Mouse (Mus musculus) hindlimb bud, embryonic 11.5 days (tissue): Measurements from ENCODE around the gene Cacna2d2.

Experiments used
- DNase-seq: peaks from one replicate; pipeline ENCODE4 v3.0.0-alpha.2; 2012; ENCODE audit warnings: low read depth, low spot score; ENCODE audit errors: extremely low spot score

Gene Cacna2d2

DNA sequence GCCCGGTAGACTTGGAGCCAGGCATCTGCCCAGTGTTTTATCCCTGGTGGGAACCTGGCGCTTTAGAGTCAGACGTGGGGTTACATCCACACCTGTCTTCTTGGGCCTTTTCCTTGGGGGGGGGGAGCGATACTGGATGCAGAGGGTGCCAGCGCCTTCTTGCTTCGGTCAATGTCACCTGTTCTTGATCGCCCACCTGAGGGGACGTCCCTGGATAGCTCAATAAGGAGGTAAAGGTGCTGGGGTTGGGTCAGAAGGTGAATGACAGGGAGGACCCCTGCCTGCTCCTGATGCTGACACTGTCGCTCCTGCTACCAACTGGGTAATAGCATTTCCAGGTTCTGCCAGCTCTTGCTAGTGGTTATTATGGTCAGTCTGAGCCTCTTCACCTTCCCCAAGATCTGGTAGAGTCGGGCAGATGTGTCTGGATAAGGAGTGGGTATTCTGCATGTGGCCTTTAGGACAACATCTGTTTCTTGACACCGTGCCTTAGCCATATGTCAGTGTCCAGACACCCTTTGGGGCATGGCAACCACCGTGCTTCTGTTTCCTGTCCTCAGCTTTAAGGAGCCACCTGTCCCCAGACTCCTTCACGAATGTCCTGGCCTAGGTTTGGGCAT is 1.4 kb downstream of the Cacna2d2 start:
- DNase-seq: no peak

DNA sequence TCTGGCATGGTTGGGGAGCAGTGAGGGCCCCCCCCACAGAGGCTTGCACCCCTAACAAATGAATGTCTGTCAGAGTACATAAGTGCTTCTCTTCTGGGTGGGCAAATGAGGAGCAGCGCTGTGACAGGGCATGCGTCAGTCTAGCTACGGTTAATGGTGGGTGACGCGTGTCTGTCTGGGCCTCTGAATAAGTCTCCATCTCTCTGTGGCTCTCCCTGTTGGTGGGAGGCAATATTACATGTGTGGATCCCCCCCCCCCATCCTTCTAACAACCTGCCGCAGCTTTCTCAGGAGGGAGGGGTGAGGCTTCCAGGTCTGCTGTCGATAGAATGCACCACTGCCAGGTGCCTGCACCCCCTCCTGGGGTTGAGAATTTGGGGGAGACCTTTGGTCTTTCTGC is 3.7 kb downstream of the Cacna2d2 start:
- DNase-seq: no peak

DNA sequence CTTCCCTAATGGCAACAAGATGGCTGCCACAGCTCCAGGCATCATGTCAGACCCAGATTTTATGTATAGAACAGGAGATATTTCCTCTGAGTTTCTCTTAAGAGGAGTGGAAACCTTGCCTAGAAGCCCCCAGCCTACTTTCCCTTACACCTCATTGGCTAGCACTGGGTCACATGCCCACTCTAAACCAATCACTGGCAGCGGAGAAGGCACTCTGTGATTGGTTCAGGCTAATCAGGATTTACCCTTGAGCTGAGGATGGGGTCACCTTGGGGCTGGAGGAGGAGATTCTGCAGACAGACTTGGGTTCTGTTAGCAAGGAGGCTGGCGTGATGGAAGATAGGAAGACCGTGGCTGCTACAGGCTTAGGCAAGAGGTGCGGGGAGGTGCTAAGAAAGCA is 10.0 kb downstream of the Cacna2d2 start:
- DNase-seq: no peak

DNA sequence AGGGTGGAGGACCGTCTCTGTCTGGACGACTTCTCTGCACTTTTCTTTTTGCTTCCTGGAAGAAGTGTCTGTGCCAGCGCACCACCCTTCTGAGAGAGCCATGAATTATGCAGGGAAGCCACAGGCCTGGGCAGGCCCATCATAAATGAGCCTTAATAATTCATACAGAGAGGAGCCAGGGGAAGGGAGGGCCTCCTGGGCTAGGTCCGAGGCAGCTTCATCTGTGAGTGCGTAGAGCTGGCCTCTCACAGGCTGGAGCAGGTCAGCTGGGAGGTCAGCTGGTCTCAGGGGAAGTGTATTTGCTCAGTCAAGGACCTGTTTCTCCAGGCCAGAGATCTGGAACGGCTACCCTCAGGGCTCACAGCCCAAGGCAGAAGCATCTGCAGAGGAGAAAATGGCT is 17.7 kb downstream of the Cacna2d2 start:
- no peak for DNase-seq

DNA sequence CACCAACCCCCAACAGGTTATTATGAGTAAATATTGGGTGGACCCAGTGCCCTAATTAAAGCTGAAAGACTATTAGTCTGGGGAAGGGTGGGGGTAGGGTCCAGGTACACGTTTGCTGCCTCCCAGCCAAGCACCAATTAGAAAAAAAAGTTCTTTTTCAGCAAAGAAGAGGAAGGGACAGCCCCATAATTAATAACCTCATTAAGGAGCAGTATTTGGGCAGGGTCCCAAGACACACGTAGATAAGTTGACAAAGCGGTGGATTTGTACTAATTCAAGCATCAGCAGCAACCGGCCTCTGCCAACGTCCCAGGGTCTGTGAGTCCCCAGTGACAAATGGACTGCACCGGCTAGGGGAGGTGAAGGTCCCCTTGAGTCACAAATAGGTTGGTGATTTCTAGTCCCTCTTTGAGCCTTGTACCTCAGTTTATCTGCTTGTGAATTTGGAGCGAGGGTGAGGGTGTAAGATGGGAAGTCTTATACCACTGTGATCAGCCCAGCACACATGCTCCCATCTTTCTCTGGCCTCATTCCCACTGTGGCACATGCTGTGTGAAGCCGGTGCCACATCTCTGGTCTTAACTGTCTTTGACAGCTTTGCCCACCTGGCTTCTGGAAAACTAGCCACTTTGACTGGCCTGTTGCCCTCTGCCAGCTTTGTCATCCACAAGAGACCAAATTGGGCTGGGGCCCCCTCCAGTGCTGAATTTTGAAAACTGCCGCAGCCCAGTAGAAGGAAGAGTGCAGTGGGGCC is 20.3 kb downstream of the Cacna2d2 start:
- no peak for DNase-seq

DNA sequence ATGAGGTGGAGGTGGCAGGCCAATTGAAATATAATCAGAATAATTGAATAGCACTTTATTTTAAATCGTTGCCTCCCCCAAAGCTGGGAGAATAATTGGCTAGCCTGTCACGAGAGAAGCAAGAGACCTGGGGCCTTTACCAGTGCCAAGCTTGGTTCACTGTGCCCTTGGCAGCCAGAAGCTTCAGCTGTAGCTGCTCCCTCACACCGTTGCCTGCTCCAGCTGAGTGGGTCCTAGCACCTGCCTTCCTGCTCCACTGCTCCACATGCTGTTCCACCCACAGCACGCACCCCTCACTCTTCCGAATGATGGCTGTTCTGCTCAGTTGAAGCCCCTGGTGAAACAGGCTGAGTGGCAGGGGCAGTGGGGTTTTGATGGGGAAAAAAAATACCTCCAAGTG is 21.5 kb downstream of the Cacna2d2 start:
- no peak for DNase-seq

DNA sequence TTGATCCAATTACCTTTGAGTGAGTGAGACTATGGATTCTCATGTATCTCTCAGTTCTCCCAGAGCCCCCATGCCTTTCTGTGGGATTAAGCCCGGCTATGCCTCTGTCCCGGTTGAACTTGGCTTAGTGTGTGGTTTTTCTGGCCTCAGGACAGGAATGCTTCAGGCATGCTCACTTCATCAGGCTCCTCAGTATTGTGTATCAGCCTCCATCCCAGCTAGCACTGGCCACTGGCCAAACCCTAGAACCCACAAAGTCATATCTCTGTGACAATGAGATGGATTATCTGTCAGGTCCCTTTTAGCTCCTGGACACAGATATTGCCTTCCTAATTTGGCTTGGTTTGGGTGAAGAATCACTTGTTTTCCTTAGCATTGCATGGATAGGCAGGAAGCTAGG is 23.5 kb downstream of the Cacna2d2 start:
- no peak for DNase-seq

DNA sequence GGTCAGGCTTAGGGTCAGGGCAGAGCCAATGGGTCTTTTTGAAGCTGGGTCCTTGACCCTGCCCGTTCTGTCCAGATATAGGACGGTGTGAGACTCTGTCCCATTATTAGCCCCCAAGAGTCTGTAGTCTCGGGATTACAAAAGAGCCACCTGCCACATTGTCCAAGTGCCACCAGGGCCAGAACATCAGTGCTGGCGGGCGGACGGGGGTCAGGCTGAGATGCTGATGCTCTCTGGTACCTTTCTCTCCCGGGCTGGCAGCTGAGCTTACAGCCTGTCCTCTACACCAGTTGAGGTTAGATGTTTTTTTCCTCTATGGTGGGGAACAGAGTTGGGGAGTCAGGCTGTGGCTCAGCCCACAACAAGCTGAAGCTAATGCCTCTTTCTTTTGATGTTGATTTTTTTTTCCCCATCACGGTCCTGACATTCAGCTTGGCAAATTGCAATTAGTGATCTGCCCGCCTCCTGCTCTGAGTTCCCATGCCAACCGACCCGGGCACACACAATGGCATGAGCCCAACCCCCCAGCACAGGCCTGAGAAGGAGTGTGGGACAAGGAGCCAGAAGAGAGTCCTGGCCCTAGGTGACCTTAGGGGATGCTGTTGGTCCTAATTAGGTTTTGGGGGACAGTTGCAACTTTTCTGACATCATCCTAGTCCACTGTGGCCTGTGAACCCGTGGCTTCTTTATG is 25.2 kb downstream of the Cacna2d2 start:
- no peak for DNase-seq

DNA sequence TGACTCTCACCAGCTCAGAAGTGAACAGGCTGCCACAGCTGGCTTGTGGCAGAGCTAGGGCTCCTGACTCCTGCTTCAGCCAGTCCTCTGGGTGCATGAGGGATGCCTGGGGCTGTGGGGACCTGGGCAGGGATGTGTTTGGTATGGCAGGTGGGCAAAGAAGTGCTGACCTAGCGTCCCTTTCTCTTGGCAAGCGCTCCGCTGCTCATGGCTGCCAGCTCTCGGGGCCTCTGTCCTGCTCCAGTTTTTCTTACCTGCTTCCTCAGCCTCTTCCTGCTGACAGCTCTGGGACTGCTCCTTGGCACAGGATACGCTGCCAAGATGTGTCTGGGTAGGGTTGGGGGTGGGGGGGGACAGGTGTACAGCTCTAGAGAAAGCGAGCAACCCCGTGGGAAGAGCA is 28.5 kb downstream of the Cacna2d2 start:
- no peak for DNase-seq

DNA sequence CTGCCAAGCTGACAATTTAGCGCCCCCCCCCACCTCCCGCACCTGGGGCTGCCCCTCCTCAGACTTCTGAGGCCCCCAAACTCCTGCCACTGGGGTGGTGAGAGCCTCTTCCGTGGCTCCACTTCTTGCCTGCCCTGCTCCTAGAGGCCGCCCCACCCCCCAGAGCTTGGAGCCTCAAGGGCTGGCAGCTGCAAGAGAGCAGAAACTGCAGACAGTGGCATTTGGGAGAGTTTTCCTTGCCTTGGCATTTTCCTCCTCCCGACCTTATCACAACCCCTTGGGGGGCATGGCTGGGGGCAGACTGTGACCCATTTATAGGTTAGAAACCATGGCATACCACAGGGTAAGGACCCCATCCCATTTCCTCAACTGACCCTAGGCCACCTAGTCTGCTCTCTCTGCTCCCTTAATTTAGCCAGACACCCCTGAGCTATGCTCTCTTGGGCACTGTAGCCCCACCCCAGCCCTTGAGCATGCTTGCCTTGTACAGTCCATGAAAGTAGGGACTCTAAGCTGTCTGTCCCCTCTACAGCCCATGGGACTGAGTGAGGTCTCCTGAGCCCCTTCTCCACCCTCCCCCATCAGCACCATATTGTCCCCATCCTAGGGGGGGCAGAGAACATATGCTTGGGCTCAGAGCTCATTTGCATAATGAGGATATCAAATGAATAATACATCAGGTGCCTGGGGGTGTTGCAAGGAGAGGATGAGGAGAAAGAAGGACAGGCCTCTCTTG is 29.2 kb downstream of the Cacna2d2 start:
- DNase-seq: no peak

DNA sequence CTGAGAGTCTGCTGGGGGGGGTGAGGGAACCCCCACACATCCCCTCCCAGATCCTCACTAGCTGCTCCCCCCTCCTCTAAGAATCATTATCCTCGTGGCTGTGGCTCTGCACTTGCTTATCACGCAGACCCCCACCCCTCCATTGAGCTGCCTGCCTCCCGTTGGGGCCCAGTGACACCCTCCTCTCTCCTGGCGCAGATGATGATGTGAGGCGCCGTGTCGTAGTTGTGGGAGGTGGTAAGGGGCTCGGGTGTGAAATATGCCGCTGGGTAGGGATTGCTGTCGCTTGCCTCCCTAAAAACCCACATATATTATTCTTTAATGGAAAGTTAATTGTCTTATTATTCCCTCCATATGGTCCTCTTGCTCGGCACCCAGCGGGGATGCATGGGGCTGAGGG is 31.0 kb downstream of the Cacna2d2 start:
- no peak for DNase-seq

DNA sequence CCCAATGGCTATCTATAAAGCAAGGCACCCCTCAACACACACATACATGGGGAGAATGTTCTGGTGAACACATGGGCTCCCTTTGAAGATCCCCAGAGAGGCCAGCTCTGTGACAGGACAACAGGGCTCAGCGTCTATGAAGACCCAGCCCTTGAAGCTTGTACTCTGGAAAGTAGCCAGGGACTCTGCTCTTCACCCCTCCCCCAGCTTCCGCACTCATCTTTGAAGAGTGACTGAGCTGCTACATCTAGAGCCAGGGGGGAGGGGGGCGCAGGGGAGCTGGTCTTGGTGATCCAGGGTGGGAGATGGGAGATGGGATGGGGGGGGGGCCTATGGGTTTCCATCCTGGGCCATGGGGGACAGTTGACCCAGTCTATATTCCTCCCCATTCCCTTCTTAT is 33.1 kb downstream of the Cacna2d2 start:
- no peak for DNase-seq

DNA sequence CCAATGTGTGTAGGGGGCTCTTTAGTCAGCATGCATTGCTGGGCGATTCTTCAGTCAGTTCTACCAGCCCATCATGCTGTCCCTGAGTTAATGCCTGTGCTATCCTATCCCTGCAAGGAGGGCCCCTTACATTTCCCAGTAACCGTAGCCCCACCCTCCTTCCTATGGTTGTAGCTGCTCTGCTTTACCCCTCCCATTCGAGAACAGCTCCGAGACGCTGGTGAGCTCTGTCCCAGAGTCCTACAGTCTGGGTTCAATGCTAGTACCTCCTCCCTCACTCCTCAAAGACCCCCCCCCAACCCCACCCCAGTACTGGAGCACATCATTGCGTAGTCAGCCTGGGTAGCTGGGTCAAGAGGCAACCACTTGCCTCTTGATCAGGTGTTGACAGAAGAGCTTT is 35.4 kb downstream of the Cacna2d2 start:
- DNase-seq: no peak

DNA sequence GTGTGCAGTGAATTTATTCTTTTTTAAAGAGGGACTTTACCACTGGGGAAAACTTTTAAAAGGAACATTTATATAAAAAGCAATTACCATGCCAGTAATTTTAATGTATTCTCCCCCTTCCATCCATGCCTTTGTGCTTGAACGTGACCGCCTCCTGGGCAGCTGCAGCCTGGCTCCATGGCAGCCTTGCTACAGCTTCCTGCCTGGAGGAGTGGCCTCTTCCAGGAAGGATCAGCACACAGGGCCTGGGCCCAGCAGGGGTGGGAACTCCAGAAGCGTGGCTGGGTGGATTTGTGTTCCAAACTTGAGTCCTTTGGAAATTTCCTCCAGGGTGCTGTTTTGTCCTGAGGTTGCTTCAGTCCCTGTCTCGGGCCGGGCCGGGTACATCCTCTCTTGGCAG is 35.9 kb downstream of the Cacna2d2 start:
- DNase-seq: no peak

DNA sequence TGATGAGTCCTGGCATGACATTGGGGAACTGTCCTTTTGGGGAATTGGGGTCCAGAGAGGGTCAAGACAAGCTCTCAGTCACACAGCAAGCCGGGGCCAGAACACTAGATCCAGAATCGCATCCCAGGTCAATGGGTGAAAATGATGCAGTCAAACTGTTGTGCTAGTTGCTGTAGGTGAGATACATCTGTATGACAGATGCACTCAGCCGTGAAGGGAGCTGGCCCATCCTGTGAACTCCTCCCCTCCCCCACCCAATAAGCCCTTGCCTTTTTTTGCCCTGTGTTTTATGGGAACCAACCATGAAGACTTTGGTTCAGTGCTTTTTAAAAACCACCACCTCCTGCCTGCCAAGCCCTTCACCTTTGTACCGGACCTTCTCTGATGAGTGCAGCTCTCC is 43.5 kb downstream of the Cacna2d2 start:
- DNase-seq: no peak

DNA sequence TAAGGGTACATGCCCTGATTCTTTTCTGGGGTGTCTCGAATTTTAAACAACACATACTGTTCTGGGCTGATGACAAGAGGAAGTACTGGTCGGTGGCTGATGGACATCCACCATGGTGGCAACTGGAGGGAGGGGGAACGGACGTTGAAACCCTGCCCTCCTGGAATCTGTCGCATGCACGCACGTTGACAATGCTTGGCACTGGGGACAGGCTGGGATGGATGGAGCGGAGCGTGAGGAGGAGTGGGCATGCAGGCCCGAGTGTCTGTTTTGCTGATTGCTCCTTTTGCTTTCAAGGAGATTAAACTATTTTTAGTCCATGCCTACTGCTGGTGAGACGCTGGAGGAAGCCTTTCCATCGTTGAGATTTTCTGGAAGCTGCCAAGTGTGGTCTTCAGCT is 43.9 kb downstream of the Cacna2d2 start:
- DNase-seq: no peak

DNA sequence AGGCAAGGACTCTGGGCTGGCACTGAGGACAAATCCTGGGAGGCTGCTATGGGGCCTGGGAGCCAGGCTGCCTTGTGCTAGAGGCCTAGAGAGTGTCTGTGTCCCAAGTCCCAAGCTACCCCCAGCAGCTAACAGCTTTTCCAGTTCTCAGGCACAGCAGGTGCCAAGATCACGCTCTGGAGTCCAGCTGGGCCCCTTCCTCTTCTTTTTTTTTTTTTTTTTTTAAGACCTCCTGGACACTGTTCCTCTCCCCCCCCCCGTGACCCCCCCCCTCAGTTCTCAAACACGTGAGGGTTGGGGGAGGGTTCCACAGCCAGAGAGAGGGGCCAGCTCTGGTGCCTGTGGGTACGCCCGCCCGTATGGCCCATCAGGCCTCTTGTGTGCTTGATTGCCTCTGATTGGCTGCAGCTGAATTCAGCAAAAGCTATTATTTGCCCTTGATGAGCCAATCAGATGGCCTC is 45.6 kb downstream of the Cacna2d2 start:
- DNase-seq: no peak

DNA sequence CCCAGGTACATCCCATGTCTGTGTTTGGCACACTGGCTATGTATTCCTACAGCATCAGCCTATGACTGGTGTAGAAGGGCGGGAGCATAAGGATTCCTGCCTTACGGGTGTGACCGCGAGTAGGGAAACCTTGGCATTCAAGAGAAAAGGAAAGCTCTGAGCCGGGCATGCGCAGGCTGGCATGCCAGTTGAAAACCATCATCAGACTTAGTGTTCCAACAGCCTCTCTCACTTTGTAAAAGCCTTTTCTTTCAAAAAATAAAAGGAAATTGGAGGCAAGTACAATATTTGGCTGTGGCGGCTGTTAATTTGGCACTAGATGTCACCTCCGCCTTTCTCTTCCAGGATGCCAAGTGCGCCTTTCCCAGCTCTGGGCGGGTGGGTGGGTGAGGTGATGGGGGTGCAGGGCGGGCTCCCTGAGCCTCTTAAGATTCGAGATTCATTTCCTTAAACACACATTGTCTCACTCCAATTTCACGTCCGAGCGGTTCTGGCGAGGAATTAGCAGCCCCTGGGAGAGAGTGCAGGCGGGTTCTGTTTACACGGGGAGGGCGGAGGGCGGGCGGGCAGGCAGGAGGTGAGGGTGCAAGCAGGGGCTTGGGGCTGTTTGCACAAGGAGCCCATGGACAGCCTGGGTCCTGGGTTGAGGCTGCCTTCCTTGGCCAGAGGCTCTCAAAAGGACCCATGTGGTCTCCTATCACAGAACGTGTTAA is 49.5 kb downstream of the Cacna2d2 start:
- no peak for DNase-seq

DNA sequence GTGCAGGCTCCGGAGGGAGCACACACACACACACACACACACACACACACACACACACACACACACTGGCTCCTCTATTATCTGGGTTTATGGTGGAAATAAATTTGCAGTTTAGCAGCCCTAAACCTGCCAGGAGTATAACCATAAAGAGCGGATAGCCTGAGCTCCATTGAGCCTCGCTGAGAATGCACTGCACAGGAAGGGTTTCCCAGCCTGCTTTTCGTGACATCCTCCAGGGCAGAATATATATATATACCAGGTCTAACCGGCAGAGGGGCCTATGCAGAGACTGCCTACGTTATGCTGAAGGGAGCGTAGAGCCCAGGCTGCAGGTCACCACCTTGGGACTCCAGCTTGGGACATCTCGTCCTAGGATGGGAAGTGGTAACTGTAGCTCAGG is 52.0 kb downstream of the Cacna2d2 start:
- DNase-seq: no peak

DNA sequence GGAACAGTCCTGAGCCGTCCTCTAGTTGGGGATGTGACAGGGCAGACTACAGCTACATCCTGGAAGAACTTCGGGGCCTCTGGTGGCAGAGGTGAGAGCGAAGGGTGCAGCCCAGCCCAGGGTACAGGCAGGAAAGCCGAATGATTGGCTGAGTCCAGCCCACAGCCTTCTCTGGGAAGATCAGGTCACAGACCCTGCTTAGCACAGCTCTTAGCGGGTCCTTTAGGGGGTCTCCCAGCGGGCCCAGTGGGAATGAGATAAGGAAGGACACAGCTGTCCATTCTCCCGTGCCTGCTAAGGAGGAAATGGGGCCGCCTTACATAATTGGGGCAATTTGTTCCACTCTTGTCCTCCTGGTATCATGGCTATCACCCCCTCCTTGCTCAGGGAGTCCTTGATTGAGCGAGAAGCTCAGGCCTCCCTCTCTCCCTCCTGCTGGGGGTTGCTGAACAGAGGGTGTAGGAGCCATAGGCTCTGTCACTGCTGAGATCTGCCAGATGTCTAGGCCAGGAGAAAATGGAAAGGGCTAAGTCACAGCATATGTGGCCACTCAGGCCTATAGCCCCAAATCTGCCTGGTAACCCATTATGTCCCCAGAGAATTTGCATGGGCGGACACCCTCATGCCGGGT is 52.6 kb downstream of the Cacna2d2 start:
- no peak for DNase-seq
